Mouse (Mus musculus) right cerebral cortex, adult 18-20 months (tissue): ENCODE measurements around the gene Txk.

Experiments used
- DNase-seq: peaks from one replicate; pipeline ENCODE4 v3.0.0; 2022; ENCODE audit warnings: mixed read lengths

Txk gene

DNA sequence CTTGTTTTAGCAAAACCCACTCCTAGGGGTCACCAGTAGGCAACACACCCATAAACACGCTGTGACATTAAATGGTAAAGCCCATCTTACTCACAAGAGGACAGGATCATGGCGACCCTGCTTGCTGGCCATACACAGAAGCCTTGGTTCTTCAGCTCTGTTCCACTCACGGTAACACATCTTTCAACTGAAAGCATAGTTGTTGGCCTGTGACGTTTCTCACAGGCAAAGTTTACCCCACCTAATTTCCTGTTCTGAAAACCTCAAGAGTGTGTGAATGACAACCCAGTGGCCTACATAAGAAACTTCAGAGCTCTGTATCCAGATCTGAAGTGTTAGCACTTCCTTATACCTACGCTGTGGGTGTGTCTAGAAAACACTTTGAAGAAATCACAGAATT, at the start of gene Txk:
Txk (minus strand) TSS at position 193 of the 400 bp plus-strand sequence.
- no peak for DNase-seq

DNA sequence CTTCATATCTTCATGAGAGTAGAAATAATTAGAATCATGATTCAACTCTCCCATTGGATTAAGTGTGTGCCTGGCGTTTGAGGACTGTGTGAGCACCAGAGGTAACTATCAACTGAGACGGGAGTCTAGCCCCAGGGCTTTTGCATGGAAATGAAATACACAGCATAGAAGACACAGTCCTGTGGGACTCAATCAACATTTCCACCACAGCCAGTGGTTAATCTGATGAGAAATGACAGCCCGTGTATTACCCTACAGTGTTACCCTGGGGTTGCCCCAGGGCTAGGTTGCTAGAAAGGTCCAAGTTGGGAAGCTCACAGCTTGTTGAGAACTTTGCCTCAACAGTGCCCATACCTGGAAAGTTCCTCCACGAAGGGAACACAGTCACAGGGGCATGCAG, 46.0 kb upstream of the Txk start:
- no peak for DNase-seq

DNA sequence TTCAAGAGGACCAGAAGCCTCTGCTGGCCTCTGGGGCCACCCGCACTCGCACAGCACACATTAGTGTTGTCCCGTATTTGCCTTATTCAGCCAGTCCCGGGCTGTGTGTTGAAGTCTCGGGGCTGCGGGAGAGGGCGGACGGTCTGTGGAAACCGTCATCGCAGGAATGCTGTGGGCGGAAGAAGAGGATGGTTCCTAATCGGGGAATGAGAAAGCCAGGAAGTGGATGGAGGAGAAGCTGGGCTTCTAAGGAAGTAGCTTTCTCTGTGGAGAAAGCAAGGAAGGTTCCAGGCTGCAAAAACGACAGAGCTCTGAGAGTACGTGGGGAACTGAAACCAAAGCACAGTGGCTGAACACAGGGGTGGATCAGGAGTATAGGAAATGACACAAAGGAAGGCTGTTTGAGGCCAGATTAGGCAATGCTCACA, 43.6 kb upstream of the Txk start:
- peak; percentile 36 for DNase-seq

DNA sequence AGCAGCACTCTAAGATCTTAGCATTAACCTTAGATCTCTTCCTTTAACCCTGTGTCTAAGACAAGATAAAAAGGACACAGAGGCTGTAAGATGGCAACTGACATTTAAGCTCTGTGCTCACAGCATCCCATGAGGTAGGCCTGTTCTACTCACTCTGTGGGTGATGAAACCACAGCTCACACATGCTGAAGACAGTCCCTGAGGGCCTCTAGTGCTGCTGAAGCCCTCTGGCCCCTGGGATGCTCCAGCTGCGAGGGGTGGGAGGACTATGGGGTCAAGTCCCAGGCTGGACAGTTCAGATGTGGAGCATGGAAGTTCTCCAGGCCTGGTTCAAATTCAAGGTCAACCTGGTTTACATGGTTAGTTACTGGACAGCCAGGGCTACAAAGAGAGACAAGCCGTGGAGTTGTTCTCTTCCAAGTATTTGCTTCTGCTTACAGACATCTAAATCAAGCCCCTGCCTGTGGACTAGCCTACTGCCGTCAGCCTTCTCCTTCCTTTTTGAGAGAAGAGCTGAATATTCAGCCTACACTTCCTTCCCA, 40.8 kb upstream of the Txk start:
- no peak for DNase-seq

DNA sequence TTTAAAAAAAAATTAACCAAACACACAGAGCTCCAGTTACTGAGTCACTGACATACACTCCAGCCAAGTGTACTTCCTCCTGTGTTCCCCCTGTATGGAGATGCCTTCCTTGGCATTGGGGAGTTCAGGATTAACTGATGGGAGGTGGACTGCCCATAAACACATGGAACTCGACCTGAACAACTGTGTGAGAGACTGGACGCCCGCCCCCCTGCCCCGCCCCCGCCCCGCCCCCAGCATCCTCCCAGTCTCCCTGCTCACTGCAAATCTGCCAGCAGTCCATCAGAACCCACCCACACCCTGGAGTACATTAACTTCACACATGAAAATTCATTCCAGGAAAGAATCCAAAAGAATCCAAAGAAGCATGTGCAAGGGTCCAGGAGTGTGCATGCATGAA, 39.2 kb upstream of the Txk start:
- no peak for DNase-seq

GRCm38 (mm10) chr5:72791386-72791785, 38.8 kb upstream of the Txk start:
- no peak for DNase-seq

- DNase-seq, result no peak
These were observed 32.9 kb upstream of the Txk start for GRCm38 (mm10) chr5:72785451-72785850.

- no peak for DNase-seq
These were observed 32.1 kb upstream of the Txk start for GRCm38 (mm10) chr5:72784719-72785118.

- DNase-seq, result peak; percentile 69
These were observed 31.4 kb upstream of the Txk start for GRCm38 (mm10) chr5:72783957-72784356.

- no peak for DNase-seq
These were observed 30.5 kb upstream of the Txk start for GRCm38 (mm10) chr5:72783123-72783522.

GRCm38 (mm10) chr5:72781776-72782175, 29.2 kb upstream of the Txk start:
- no peak for DNase-seq

GRCm38 (mm10) chr5:72776595-72776994, 24.0 kb upstream of the Txk start:
- no peak for DNase-seq

DNA sequence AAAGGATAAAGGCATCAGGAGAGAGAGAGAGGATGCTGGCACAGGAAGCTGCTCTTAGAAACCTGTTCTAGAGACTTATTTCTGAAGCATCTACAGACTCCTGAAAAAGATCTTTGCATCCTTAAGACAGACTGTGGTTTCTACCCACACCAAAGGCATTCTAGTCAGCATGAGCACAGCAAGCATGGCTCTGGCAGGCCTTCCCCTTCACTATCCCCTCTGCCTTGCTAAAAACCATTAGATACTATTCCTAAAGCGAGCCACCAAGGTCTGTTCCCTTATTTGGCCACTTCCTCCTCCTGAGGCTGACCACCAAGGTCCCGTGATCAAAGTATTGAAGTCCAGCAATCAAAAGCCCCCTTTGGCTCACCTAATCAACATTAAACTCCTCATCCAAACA, 23.6 kb upstream of the Txk start:
- no peak for DNase-seq

DNA sequence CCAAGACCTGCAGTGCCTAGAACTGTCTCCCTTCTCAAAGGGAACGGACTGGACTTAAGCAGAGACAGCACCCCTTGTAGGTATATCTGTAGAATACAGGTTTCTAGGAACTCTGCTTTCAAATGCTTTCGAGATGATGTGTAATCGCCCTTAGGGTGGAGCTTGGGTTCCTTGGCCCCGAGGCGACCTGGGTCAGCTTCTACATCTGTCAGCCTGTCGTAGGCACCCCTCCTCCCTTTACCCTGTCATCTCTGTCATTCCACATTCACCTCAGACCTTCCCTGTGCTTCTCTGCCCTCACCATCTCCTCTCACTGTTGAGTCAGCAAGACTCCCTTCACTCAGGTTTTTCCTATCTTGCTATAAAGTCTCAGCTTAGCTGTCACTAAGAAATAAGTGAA, 17.3 kb upstream of the Txk start:
- DNase-seq, result no peak

GRCm38 (mm10) chr5:72763546-72763945, 11.0 kb upstream of the Txk start:
- DNase-seq, result no peak

DNA sequence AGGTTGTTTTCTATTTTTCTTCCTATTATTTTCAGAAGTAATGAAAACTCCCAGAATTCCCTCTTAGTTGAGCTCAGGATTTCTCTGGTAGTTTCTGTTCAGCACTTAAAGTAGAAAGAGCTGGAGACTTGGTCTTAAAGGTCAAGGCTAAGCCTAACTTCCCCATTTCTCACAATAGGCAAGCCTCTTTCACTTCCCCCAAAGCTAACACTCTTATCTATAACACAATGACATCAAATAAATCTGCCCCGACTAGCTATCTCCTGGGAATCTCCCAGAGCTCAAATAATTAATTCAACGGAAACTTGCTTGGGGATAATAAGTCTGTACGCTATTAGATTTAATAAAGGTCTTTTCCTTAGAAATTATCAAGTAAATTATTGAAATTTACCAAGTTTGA, 10.4 kb upstream of the Txk start:
- no peak for DNase-seq

GRCm38 (mm10) chr5:72761758-72762157, 9.2 kb upstream of the Txk start:
- no peak for DNase-seq

GRCm38 (mm10) chr5:72761237-72761636, 8.7 kb upstream of the Txk start:
- DNase-seq, result no peak

DNA sequence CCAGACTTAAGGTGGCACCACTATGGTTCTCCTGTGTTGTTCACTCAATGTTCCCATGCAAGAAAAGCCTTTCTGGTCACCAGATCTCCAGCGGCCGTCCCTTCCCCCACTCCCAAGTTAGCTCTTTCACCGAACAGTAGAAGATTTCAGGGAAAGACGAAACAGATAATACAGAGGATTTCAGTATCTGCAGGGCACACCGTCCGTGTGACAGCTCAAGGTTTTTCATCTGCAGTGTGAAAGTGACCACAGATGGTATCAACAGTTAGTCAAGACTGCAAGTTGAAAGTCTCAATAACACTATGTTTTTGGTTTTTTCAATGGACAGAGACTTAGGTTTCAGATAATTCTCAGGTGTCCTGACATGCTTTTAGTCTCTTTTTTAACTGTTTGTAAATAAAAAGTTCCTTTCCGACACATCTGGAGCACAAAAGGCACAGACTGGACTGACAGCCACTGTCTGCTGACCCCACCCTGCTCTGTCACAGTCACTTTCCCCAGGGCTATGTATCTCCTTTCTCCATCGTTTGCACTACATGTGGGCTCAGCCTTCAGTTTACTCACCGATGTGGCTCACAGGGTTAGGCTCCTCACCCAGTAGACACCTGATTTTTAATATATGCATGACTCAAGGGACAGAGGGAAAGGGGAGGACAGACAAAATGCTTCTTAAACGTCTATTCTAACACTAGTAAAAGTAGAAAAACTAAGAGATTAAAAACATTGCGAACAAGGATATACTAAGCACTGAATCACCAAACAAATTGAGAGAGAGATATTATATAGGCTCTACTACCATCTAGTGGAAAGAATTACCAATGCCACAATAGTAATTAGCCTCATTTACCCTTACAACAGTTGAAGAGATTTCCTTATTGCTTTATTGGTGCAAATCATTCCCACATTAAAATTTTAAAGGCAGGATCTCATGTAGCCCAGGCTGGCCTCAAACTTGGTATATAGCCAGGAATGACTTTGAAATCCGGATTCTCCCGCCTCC, 6.6 kb upstream of the Txk start:
- DNase-seq, result no peak

GRCm38 (mm10) chr5:72757155-72757773, 4.7 kb upstream of the Txk start:
- DNase-seq, result no peak

- peak; percentile 77 for DNase-seq
These were observed 3.4 kb upstream of the Txk start for GRCm38 (mm10) chr5:72755941-72756340.

GRCm38 (mm10) chr5:72755035-72755434, 2.5 kb upstream of the Txk start:
- no peak for DNase-seq

- no peak for DNase-seq
These were observed 1.4 kb downstream of the Txk start for GRCm38 (mm10) chr5:72751056-72751758.
